Mouse (Mus musculus) forelimb bud, embryonic 11.5 days (tissue): ENCODE results near the gene Hcrt.

Experiments
- DNase-seq: peaks from one replicate; pipeline ENCODE4 v3.0.0-alpha.2; 2012; ENCODE audit warnings: low read depth, low spot score

The Hcrt gene

DNA sequence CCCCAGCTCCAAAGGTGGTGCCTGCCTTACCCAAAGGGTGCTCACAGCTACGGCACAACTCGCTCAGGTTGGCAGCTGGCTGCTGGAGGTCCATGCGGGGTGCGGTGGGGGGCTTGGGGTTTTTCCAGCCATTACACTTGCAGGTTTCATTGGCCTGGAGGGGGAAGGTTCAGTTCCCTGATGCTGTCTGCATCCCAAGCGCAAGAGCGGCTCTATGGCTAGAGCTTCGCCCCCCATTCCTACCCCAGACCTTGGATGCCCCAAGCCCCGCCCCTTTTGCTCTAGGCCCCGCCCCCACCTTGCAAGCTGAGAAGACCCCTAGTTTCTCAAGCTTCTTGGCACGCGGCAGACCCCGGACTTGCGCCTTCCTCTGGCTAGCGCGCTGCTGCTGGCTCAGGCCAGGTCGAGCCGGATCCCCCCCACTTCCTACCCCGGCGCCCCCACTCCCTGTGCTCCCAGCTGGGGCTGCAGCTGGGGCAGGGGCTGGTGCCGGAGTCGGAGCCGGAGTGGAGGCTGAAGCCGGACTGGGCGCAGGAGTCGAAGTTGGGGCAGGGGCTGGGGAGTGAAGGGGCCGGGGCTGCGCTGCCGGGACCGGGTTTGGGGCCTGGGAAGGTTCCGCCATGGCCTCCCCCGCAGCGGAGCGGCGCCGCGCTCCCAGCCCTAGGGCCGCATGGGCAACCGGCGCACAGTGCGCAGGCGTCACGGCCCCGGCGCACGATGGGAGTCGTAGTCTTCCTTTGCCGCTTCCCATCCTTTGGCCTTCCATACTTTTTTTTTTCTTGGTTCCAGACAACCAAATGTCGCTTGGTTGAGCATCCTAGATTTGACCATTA lies 50.7 kb downstream of the Hcrt start, which contains the start of gene Kat2a:
Kat2a (minus strand) TSS at position 683 of the 833 bp plus-strand sequence.
- peak; percentile 86 for DNase-seq
